Mouse (Mus musculus) CD4-positive naive resting alpha-beta T cell, adult 57 days (primary cell): ENCODE results near the gene Myh3. TPM values are rescaled to one million over a fixed set of nuclear protein-coding genes. Genes with fewer than 3 reads are reported as not detected.

ENCODE experiments used
- total RNA-seq: library from RNA; stranded (reverse); gene quantifications from one replicate; pipeline ENCODE4 v1.2.4, GENCODE M21; 2023

Myh3 gene
- 0.18 TPM for total RNA-seq

GRCm38 (mm10) chr11:67078000-67078399 is at the start of gene Myh3:
Myh3 (plus strand) TSS chr11:67078300.

GRCm38 (mm10) chr11:67052321-67052952 is 25.7 kb upstream of the Myh3 start, which contains the start of the genes Adprm and Sco1:
Adprm (minus strand) TSS chr11:67052594.
Sco1 (plus strand) TSS chr11:67052670.

Other genes starting within 250 kb of the Myh3 start
- not detected for gene Pirt, start 166.3 kb upstream of the Myh3 start, total RNA-seq
- gene Tmem238l, start 121.7 kb upstream of the Myh3 start, total RNA-seq: not detected
- gene Tmem220, start 53.1 kb upstream of the Myh3 start, total RNA-seq: 0.68 TPM
- 40.6 TPM for gene Adprm, start 25.7 kb upstream of the Myh3 start, total RNA-seq
- gene Sco1, start 25.6 kb upstream of the Myh3 start, total RNA-seq: 12.4 TPM
- not detected for gene Myh2, start 92.7 kb downstream of the Myh3 start, total RNA-seq
- not detected for gene Myh1, start 121.8 kb downstream of the Myh3 start, total RNA-seq
- not detected for gene Myh4, start 159.7 kb downstream of the Myh3 start, total RNA-seq
- not detected for gene Myh8, start 198.8 kb downstream of the Myh3 start, total RNA-seq
- gene Myh13, start 243.4 kb downstream of the Myh3 start, total RNA-seq: not detected